Mouse (Mus musculus) kidney, embryonic 16.5 days (tissue): ENCODE data around the gene Trmt1. TPM values are rescaled to one million over a fixed set of nuclear protein-coding genes. Genes with fewer than 3 reads are reported as not detected.

Source experiments
- ATAC-seq: fragments of 200-750 bp; cut with Nextera tagmentation; 2 replicates; pipeline ENCODE4 v1.8.0; 2017; ENCODE audit warnings: moderate TSS enrichment; ENCODE audit not compliant: low FRiP score, low TSS enrichment
- H3K27ac ChIP-seq: fragments of 300-500 bp; sonication (generic); 2 replicates; pipeline ENCODE4 v1.5.1; 2014; ENCODE audit warnings: low read length
- H3K27me3 ChIP-seq: fragments of 300-500 bp; sonication (generic); 2 replicates; pipeline ENCODE4 v1.6.1; 2014; ENCODE audit warnings: low read length, control low read depth, mixed read lengths; ENCODE audit not compliant: insufficient read depth
- H3K36me3 ChIP-seq: fragments of 300-500 bp; sonication (generic); 2 replicates; pipeline ENCODE4 v1.6.1; 2014; ENCODE audit warnings: low read length, control low read depth, mixed read lengths; ENCODE audit not compliant: insufficient read depth
- H3K4me1 ChIP-seq: fragments of 300-500 bp; sonication (generic); 2 replicates; pipeline ENCODE4 v1.6.1; 2014; ENCODE audit warnings: low read length, control low read depth, mixed read lengths; ENCODE audit not compliant: insufficient read depth
- H3K4me2 ChIP-seq: fragments of 300-500 bp; sonication (generic); replicated peaks from 2 replicates; pipeline ENCODE4 v1.6.1; 2014; ENCODE audit warnings: low read depth, low read length
- H3K4me3 ChIP-seq: fragments of 300-500 bp; sonication (generic); 2 replicates; pipeline ENCODE4 v1.5.1; 2014; ENCODE audit warnings: mild to moderate bottlenecking, low read length
- H3K9ac ChIP-seq: fragments of 300-500 bp; sonication (generic); replicated peaks from 2 replicates; pipeline ENCODE4 v1.6.1; 2014; ENCODE audit warnings: low read length
- H3K9me3 ChIP-seq: fragments of 300-500 bp; sonication (generic); 2 replicates; pipeline ENCODE4 v1.6.1; 2016; ENCODE audit warnings: low read length, control low read depth
- WGBS: fragments of 180-500 bp; shearing (Covaris S2); extraction: QIAGEN DNeasy Blood & Tissue Kit; methylation state at CpG from one replicate; pipeline ENCODE4 v1.1.7; 2014; 5-methylcytosine and 5-hydroxymethylcytosine counted together
- polyA plus RNA-seq: library from polyadenylated mRNA; unstranded; fragments of >200 nt; fragmentation: Nextera tagmentation; extraction: Ambion mirVana; gene quantifications from 2 replicates; pipeline ENCODE4 v1.2.1, GENCODE M21; 2015

Trmt1 gene
- polyA plus RNA-seq, 1 experiment from 2014 or later, result 81.5 TPM

GRCm38 (mm10) chr8:84687003-84687704 lies 1.0 kb downstream of the Trmt1 start:
- Histone ChIP-seq H3K9me3 (no peaks in the 10 kb centered on the region), H3K36me3 (peaks cover 10% of the 10 kb centered on the region), H3K4me1 (peaks cover 42% of the 10 kb centered on the region), H3K4me2 (peak overlapping the region; percentile 82), H3K4me3 (peak overlapping the region; percentile 99), H3K9ac (peak overlapping the region; percentile 100), H3K27ac (peak overlapping the region; percentile 97), H3K27me3 (no peaks in the 10 kb centered on the region)
- 0% methylated on average over 48 of the region's 62 CpGs for WGBS
- ATAC-seq, result peak; percentile 47

- no peaks in the 10 kb centered on the region for H3K9me3 ChIP-seq
- peaks cover 42% of the 10 kb centered on the region for H3K4me1 ChIP-seq
- ATAC-seq, result peak; percentile 83
- 0% methylated on average over 35 of the region's 37 CpGs for WGBS
- H3K27me3 ChIP-seq, result no peaks in the 10 kb centered on the region
- H3K9ac ChIP-seq, result peak within 1 kb of the TSS; percentile 100
- peaks cover 15% of the 10 kb centered on the region for H3K36me3 ChIP-seq
- peak within 1 kb of the TSS; percentile 85 for H3K4me2 ChIP-seq
- peak within 1 kb of the TSS; percentile 97 for H3K27ac ChIP-seq
- peak within 1 kb of the TSS; percentile 99 for H3K4me3 ChIP-seq
Measured at GRCm38 (mm10) chr8:84687705-84688100, 1.6 kb downstream of the Trmt1 start, which contains the start of gene Nacc1. Nacc1 (minus strand) TSS chr8:84687862.

- Histone ChIP-seq H3K4me2 (peak overlapping the region; percentile 85), H3K9ac (peak overlapping the region; percentile 86), H3K9me3 (no peaks in the 10 kb centered on the region), H3K36me3 (peaks cover 27% of the 10 kb centered on the region), H3K27me3 (no peaks in the 10 kb centered on the region), H3K4me1 (peaks cover 42% of the 10 kb centered on the region), H3K27ac (peak overlapping the region; percentile 74), H3K4me3 (peak overlapping the region; percentile 79)
- peak; percentile 85 for ATAC-seq
- under 1% methylated on average over 47 of the region's 47 CpGs for WGBS
Measured at GRCm38 (mm10) chr8:84689091-84689915, 3.2 kb downstream of the Trmt1 start.

GRCm38 (mm10) chr8:84693332-84693731 lies 7.2 kb downstream of the Trmt1 start:
- H3K36me3 ChIP-seq, result peaks cover 55% of the 10 kb centered on the region
- ATAC-seq, result no peak
- 69% methylated on average over 4 of the region's 4 CpGs for WGBS

GRCm38 (mm10) chr8:84695140-84695539 lies 9.0 kb downstream of the Trmt1 start:
- H3K9me3 ChIP-seq, result no peaks in the 10 kb centered on the region
- H3K27me3 ChIP-seq, result no peaks in the 10 kb centered on the region
- H3K9ac ChIP-seq, result no peak overlapping the region
- 87% methylated on average over 6 of the region's 6 CpGs for WGBS
- H3K36me3 ChIP-seq, result peaks cover 67% of the 10 kb centered on the region
- H3K4me1 ChIP-seq, result peaks cover 9% of the 10 kb centered on the region; the same call in 1 of the 2 replicates
- H3K27ac ChIP-seq, result no peak overlapping the region
- no peak overlapping the region for H3K4me2 ChIP-seq
- no peak for ATAC-seq
- H3K4me3 ChIP-seq, result no peak overlapping the region

More at GRCm38 (mm10) chr8:84693332-84693731, 7.2 kb downstream of the Trmt1 start:
- Histone ChIP-seq H3K4me3 (no peak overlapping the region), H3K27me3 (no peaks in the 10 kb centered on the region), H3K27ac (no peak overlapping the region), H3K4me1 (peaks cover 17% of the 10 kb centered on the region), H3K9ac (no peak overlapping the region), H3K9me3 (no peaks in the 10 kb centered on the region), H3K4me2 (no peak overlapping the region)

- H3K27me3 ChIP-seq, result peaks cover 16% of the 10 kb centered on the region
- WGBS, result 92% methylated on average over 14 of the region's 14 CpGs
- H3K4me2 ChIP-seq, result no peak overlapping the region
- no peaks in the 10 kb centered on the region for H3K9me3 ChIP-seq
- H3K4me3 ChIP-seq, result no peak overlapping the region
- ATAC-seq, result no peak
- peaks cover 55% of the 10 kb centered on the region for H3K36me3 ChIP-seq
- H3K27ac ChIP-seq, result no peak overlapping the region
- H3K9ac ChIP-seq, result no peak overlapping the region
- peaks cover 12% of the 10 kb centered on the region for H3K4me1 ChIP-seq
Measured at GRCm38 (mm10) chr8:84697166-84698130, 11.3 kb downstream of the Trmt1 start.

GRCm38 (mm10) chr8:84698288-84698687 lies 12.2 kb downstream of the Trmt1 start:
- peaks cover 47% of the 10 kb centered on the region for H3K36me3 ChIP-seq
- H3K27me3 ChIP-seq, result peaks cover 24% of the 10 kb centered on the region
- no peaks in the 10 kb centered on the region for H3K9me3 ChIP-seq
- H3K27ac ChIP-seq, result no peak overlapping the region
- no peak overlapping the region for H3K4me2 ChIP-seq
- 91% methylated on average over 5 of the region's 5 CpGs for WGBS
- no peak overlapping the region for H3K9ac ChIP-seq
- H3K4me3 ChIP-seq, result no peak overlapping the region
- ATAC-seq, result no peak
- H3K4me1 ChIP-seq, result peaks cover 12% of the 10 kb centered on the region

GRCm38 (mm10) chr8:84698929-84699401 lies 12.9 kb downstream of the Trmt1 start:
- WGBS, result 81% methylated on average over 9 of the region's 9 CpGs
- no peak for ATAC-seq
- no peak overlapping the region for H3K4me2 ChIP-seq
- H3K27ac ChIP-seq, result peak overlapping the region; percentile 72
- H3K9me3 ChIP-seq, result no peaks in the 10 kb centered on the region
- peaks cover 41% of the 10 kb centered on the region for H3K36me3 ChIP-seq
- peaks cover 31% of the 10 kb centered on the region for H3K27me3 ChIP-seq
- no peak overlapping the region for H3K9ac ChIP-seq
- peaks cover 15% of the 10 kb centered on the region for H3K4me1 ChIP-seq
- no peak overlapping the region for H3K4me3 ChIP-seq

GRCm38 (mm10) chr8:84699861-84700322 lies 13.8 kb downstream of the Trmt1 start:
- ATAC-seq, result peak; percentile 32
- peaks cover 40% of the 10 kb centered on the region for H3K36me3 ChIP-seq
- 62% methylated on average over 7 of the region's 7 CpGs for WGBS
- no peak overlapping the region for H3K4me3 ChIP-seq
- H3K4me2 ChIP-seq, result no peak overlapping the region
- H3K27ac ChIP-seq, result peak overlapping the region; percentile 72
- H3K9ac ChIP-seq, result no peak overlapping the region
- H3K9me3 ChIP-seq, result no peaks in the 10 kb centered on the region
- H3K27me3 ChIP-seq, result peaks cover 40% of the 10 kb centered on the region
- H3K4me1 ChIP-seq, result peaks cover 22% of the 10 kb centered on the region
